Mouse (Mus musculus) embryonic facial prominence, embryonic 12.5 days (tissue): ENCODE results near the gene Lrrc32. TPM values are rescaled to one million over a fixed set of nuclear protein-coding genes. Genes with fewer than 3 reads are reported as not detected.

ENCODE experiments used
- ATAC-seq: fragments of 200-750 bp; cut with Nextera tagmentation; 2 replicates; pipeline ENCODE4 v1.8.0; 2017; ENCODE audit not compliant: insufficient number of reproducible peaks, insufficient read depth, low FRiP score, low TSS enrichment
- H3K27ac ChIP-seq: fragments of 300-500 bp; sonication (generic); 2 replicates; pipeline ENCODE4 v1.5.1; 2016; ENCODE audit warnings: mild to moderate bottlenecking
- H3K27me3 ChIP-seq: fragments of 300-500 bp; sonication (generic); 2 replicates; pipeline ENCODE4 v1.6.1; 2016; ENCODE audit warnings: mild to moderate bottlenecking, moderate library complexity
- H3K36me3 ChIP-seq: fragments of 300-500 bp; sonication (generic); 2 replicates; pipeline ENCODE4 v1.6.1; 2016; ENCODE audit warnings: mild to moderate bottlenecking
- H3K4me1 ChIP-seq: fragments of 300-500 bp; sonication (generic); 2 replicates; pipeline ENCODE4 v1.6.1; 2016
- H3K4me2 ChIP-seq: fragments of 300-500 bp; sonication (generic); replicated peaks from 2 replicates; pipeline ENCODE4 v1.6.1; 2016; ENCODE audit warnings: mild to moderate bottlenecking, moderate library complexity
- H3K4me3 ChIP-seq: fragments of 300-500 bp; sonication (generic); 2 replicates; pipeline ENCODE4 v1.5.1; 2016; ENCODE audit warnings: mild to moderate bottlenecking
- H3K9ac ChIP-seq: fragments of 300-500 bp; sonication (generic); 2 replicates; pipeline ENCODE4 v1.6.1; 2016; ENCODE audit warnings: mild to moderate bottlenecking, moderate library complexity
- H3K9me3 ChIP-seq: fragments of 300-500 bp; sonication (generic); 2 replicates; pipeline ENCODE4 v1.6.1; 2016; ENCODE audit warnings: mild to moderate bottlenecking, moderate library complexity
- WGBS: fragments of 180-500 bp; shearing (Covaris S2); methylation state at CpG from one replicate; pipeline ENCODE4 v1.1.7; 2016; 5-methylcytosine and 5-hydroxymethylcytosine counted together
- polyA plus RNA-seq: library from polyadenylated mRNA; unstranded; fragments of >200 nt; fragmentation: Nextera tagmentation; extraction: Ambion mirVana; gene quantifications from 2 replicates; pipeline ENCODE4 v1.2.1, GENCODE M21; 2016

Lrrc32 gene
- polyA plus RNA-seq, 1 experiment from 2014 or later, result 4.6 TPM

DNA sequence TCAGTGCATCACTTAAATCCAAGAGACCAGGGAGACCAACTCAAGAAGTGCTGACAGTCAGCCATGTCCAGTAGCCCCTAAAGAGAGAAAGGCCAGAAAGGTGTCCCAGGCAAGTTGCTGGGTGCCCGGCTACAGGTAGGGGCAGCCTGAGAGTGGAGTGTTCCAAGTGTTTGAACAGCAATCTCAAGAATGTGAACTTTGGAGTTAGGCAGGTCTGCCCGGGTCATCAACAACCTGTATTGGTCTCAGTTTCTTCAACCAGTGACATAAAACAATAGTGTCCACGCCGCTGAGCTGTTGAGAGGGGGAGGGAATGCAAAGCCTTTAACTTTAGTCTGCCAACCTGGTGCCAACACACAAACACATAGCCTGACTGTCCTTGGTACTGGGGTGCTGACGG, 52.5 kb downstream of the Lrrc32 start:
- Histone ChIP-seq H3K4me3 (no peak overlapping the region), H3K4me1 (peaks cover 26% of the 10 kb centered on the region), H3K4me2 (no peak overlapping the region), H3K9ac (no peak overlapping the region), H3K27ac (peak overlapping the region; percentile 46; the same call in 1 of the 2 replicates), H3K9me3 (no peaks in the 10 kb centered on the region), H3K27me3 (no peaks in the 10 kb centered on the region), H3K36me3 (no peaks in the 10 kb centered on the region)
- ATAC-seq, result no peak
- WGBS, result 84% methylated on average over 5 of the region's 5 CpGs

GRCm38 (mm10) chr7:98542267-98542666, 53.2 kb downstream of the Lrrc32 start:
- ATAC-seq, result no peak
- no peaks in the 10 kb centered on the region for H3K27me3 ChIP-seq
- no peaks in the 10 kb centered on the region for H3K9me3 ChIP-seq
- WGBS, result 89% methylated on average over 3 of the region's 3 CpGs
- no peak overlapping the region for H3K27ac ChIP-seq
- no peak overlapping the region for H3K4me3 ChIP-seq
- H3K4me1 ChIP-seq, result peaks cover 24% of the 10 kb centered on the region
- no peaks in the 10 kb centered on the region for H3K36me3 ChIP-seq
- H3K4me2 ChIP-seq, result no peak overlapping the region
- no peak overlapping the region for H3K9ac ChIP-seq

- WGBS, result 57% methylated on average over 6 of the region's 6 CpGs
- Histone ChIP-seq H3K9me3 (no peaks in the 10 kb centered on the region), H3K36me3 (no peaks in the 10 kb centered on the region), H3K4me2 (no peak overlapping the region), H3K9ac (no peak overlapping the region), H3K27me3 (no peaks in the 10 kb centered on the region), H3K4me3 (no peak overlapping the region), H3K27ac (no peak overlapping the region), H3K4me1 (peaks cover 19% of the 10 kb centered on the region)
- no peak for ATAC-seq
Observed at GRCm38 (mm10) chr7:98542731-98543142, 53.7 kb downstream of the Lrrc32 start.

DNA sequence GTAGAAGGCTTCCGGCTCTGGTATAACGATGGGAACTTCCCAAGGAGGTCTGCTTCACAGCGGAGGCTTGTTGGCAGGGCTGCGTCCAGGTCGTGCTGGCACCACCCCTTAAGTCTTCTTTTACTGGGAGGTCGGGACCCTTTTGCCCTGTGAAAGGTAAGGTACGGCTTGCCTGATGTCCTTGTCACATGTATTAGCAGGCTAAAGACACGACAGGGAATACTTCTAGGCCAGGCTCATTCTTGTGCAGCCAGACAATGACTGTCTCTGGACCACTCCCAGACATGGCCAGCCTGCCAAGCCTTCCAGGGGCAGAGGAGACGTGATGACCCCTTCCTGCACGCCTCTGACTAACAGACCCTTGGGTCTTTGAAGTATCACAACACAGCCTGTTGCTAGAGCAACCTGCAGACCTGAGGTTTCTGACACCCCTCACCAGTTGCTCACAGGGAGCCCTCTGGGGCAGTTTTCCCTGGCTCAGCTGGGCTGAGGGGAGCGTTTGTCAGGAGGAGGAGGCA, 54.8 kb downstream of the Lrrc32 start:
- Histone ChIP-seq H3K4me2 (no peak overlapping the region), H3K9me3 (no peaks in the 10 kb centered on the region), H3K27me3 (no peaks in the 10 kb centered on the region), H3K4me1 (peaks cover 11% of the 10 kb centered on the region), H3K9ac (no peak overlapping the region), H3K27ac (no peak overlapping the region), H3K4me3 (no peak overlapping the region), H3K36me3 (no peaks in the 10 kb centered on the region)
- ATAC-seq, result no peak
- WGBS, result 59% methylated on average over 11 of the region's 11 CpGs

GRCm38 (mm10) chr7:98544556-98544955, 55.5 kb downstream of the Lrrc32 start:
- H3K27ac ChIP-seq, result no peak overlapping the region
- no peak overlapping the region for H3K4me2 ChIP-seq
- H3K4me1 ChIP-seq, result peaks cover 11% of the 10 kb centered on the region
- no peak overlapping the region for H3K9ac ChIP-seq
- H3K27me3 ChIP-seq, result no peaks in the 10 kb centered on the region
- no peak for ATAC-seq
- 86% methylated on average over 3 of the region's 3 CpGs for WGBS
- H3K4me3 ChIP-seq, result no peak overlapping the region
- no peaks in the 10 kb centered on the region for H3K9me3 ChIP-seq
- no peaks in the 10 kb centered on the region for H3K36me3 ChIP-seq

GRCm38 (mm10) chr7:98548839-98549238, 59.8 kb downstream of the Lrrc32 start:
- Histone ChIP-seq H3K9ac (no peak overlapping the region), H3K36me3 (no peaks in the 10 kb centered on the region), H3K27ac (no peak overlapping the region), H3K9me3 (no peaks in the 10 kb centered on the region), H3K27me3 (no peaks in the 10 kb centered on the region), H3K4me1 (peaks cover 4% of the 10 kb centered on the region; the same call in 1 of the 2 replicates), H3K4me2 (no peak overlapping the region), H3K4me3 (no peak overlapping the region)
- no peak for ATAC-seq
- 37% methylated on average over 3 of the region's 3 CpGs for WGBS

DNA sequence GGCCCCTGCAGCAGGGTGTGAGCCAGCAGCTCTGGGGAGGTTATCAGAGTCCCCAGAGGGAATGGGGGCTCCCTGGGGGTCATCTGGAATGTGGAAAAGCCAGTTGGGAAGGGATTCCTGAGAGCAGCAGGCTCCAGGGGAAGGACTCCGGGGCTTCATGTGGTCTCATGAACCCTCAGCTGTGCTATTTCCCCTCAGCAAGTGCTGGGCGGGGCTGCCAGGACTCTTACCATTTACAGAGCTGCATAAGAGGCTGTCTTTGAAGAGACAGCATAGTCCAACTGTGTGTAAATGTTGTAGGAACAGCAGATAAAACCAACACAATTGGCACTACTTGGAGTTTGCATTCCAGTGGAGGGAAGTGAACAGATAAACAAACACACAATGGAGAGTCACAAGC, 61.5 kb downstream of the Lrrc32 start:
- H3K4me3 ChIP-seq, result no peak overlapping the region
- H3K27ac ChIP-seq, result no peak overlapping the region
- no peak overlapping the region for H3K9ac ChIP-seq
- no peaks in the 10 kb centered on the region for H3K9me3 ChIP-seq
- no peaks in the 10 kb centered on the region for H3K27me3 ChIP-seq
- ATAC-seq, result no peak
- H3K4me1 ChIP-seq, result peaks cover 4% of the 10 kb centered on the region; the same call in 1 of the 2 replicates
- no peaks in the 10 kb centered on the region for H3K36me3 ChIP-seq
- 39% methylated on average over 2 of the region's 2 CpGs for WGBS
- no peak overlapping the region for H3K4me2 ChIP-seq

DNA sequence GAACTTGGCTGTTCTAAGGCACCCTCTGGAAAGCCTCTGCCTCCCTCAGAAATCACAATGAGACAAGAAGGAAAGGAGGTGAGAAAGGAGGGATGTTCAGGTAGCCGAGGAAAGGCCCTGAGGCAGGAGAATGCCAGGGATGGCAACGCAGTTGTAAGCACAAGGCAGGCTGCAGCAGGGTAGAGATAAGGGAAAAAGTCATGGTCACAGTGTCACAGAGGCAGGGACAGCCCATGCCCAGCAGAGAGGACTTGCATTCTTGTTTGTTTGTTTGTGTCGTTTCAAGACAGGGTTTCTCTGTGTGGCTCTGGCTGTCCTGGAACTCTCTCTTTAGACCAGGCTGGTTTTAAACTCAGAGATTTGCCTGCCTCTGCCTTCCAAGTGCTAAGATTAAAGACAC, 62.0 kb downstream of the Lrrc32 start:
- no peak for ATAC-seq
- peaks cover 4% of the 10 kb centered on the region; the same call in 1 of the 2 replicates for H3K4me1 ChIP-seq
- H3K27me3 ChIP-seq, result no peaks in the 10 kb centered on the region
- H3K9ac ChIP-seq, result no peak overlapping the region
- H3K9me3 ChIP-seq, result no peaks in the 10 kb centered on the region
- 62% methylated on average over 3 of the region's 3 CpGs for WGBS
- H3K36me3 ChIP-seq, result no peaks in the 10 kb centered on the region
- H3K4me2 ChIP-seq, result no peak overlapping the region
- H3K4me3 ChIP-seq, result no peak overlapping the region
- no peak overlapping the region for H3K27ac ChIP-seq

Other genes starting within 250 kb of the Lrrc32 start
- gene Acer3, start 168.1 kb upstream of the Lrrc32 start, polyA plus RNA-seq, result 23.0 and 24.1 TPM in 2 replicates
- 15.9 and 16.3 TPM in 2 replicates for gene Tsku, start 128.0 kb upstream of the Lrrc32 start, polyA plus RNA-seq
- gene Gucy2d, start 48.9 kb upstream of the Lrrc32 start, polyA plus RNA-seq, result 0.04 TPM in 1 of 2 replicates, not detected in the other
- 32.6 and 35.2 TPM in 2 replicates for gene Emsy, start 167.5 kb downstream of the Lrrc32 start, polyA plus RNA-seq
- 77.9 and 89.2 TPM in 2 replicates for gene Thap12, start 213.8 kb downstream of the Lrrc32 start, polyA plus RNA-seq